Mouse (Mus musculus) retina, adult 2 months (tissue): ENCODE results near the gene Myo15.
"Not testable (repeated sequence)": the region's sequence is repeated elsewhere in the genome, so short reads cannot be mapped to it uniquely, and the experiment has no call there.

Source experiments
- DNase-seq: peaks from one replicate; pipeline ENCODE4 v3.0.0-alpha.2; 2012; ENCODE audit warnings: low read depth, low spot score

Myo15 gene

GRCm38 (mm10) chr11:60469039-60469438 lies at the start of gene Myo15:
TSS of gene Myo15 (plus strand) at chr11:60469339.
- no peak for DNase-seq

- DNase-seq = no peak
These were observed 47.0 kb upstream of the Myo15 start for GRCm38 (mm10) chr11:60422046-60422668.

- DNase-seq = no peak
These were observed 46.1 kb upstream of the Myo15 start for GRCm38 (mm10) chr11:60423006-60423405.

- DNase-seq = no peak
These were observed 42.7 kb upstream of the Myo15 start for GRCm38 (mm10) chr11:60426417-60426816.

GRCm38 (mm10) chr11:60427628-60428027 lies 41.5 kb upstream of the Myo15 start:
- no peak for DNase-seq

- DNase-seq = no peak
These were observed 35.6 kb upstream of the Myo15 start for GRCm38 (mm10) chr11:60433501-60433900.

- no peak for DNase-seq
These were observed 34.0 kb upstream of the Myo15 start for GRCm38 (mm10) chr11:60435133-60435532.

GRCm38 (mm10) chr11:60436618-60437017 lies 32.5 kb upstream of the Myo15 start:
- no peak for DNase-seq

GRCm38 (mm10) chr11:60439621-60440020 lies 29.5 kb upstream of the Myo15 start:
- DNase-seq = not testable (repeated sequence)

- no peak for DNase-seq
These were observed 29.0 kb upstream of the Myo15 start for GRCm38 (mm10) chr11:60440176-60440575.

- no peak for DNase-seq
These were observed 26.2 kb upstream of the Myo15 start for GRCm38 (mm10) chr11:60442896-60443295.

- DNase-seq = no peak
These were observed 25.1 kb upstream of the Myo15 start for GRCm38 (mm10) chr11:60444007-60444406.

GRCm38 (mm10) chr11:60454080-60454744 lies 14.9 kb upstream of the Myo15 start, which contains the start of gene Drg2:
TSS of gene Drg2 (plus strand) at chr11:60454591.
- peak; percentile 88 for DNase-seq

- no peak for DNase-seq
These were observed 14.4 kb upstream of the Myo15 start for GRCm38 (mm10) chr11:60454745-60455087.

GRCm38 (mm10) chr11:60457973-60458372 lies 11.2 kb upstream of the Myo15 start:
- no peak for DNase-seq

- DNase-seq = peak; percentile 13
These were observed 3.2 kb upstream of the Myo15 start for GRCm38 (mm10) chr11:60465943-60466380.

GRCm38 (mm10) chr11:60470743-60471142 lies 1.6 kb downstream of the Myo15 start:
- DNase-seq = no peak

GRCm38 (mm10) chr11:60474534-60474933 lies 5.4 kb downstream of the Myo15 start:
- DNase-seq = no peak

- DNase-seq = no peak
These were observed 6.7 kb downstream of the Myo15 start for GRCm38 (mm10) chr11:60475668-60476362.

- DNase-seq = no peak
These were observed 9.0 kb downstream of the Myo15 start for GRCm38 (mm10) chr11:60478121-60478520.

GRCm38 (mm10) chr11:60486267-60486666 lies 17.1 kb downstream of the Myo15 start:
- no peak for DNase-seq

- no peak for DNase-seq
These were observed 23.6 kb downstream of the Myo15 start for GRCm38 (mm10) chr11:60492726-60493125.

- DNase-seq = no peak
These were observed 26.6 kb downstream of the Myo15 start for GRCm38 (mm10) chr11:60495692-60496091.
